Mouse (Mus musculus): ENCODE measurements around the gene Il34. TPM values are rescaled to one million over a fixed set of nuclear protein-coding genes. Genes with fewer than 3 reads are reported as not detected.

The Il34 gene
- total and polyA plus RNA-seq, 2 experiments from 2014 or later, result 8.8 to 11.4 TPM

GRCm38 (mm10) chr8:110720685-110721598 lies 84.8 kb downstream of the Il34 start, which contains the start of gene Mtss1l:
TSS of gene Mtss1l (plus strand) at chr8:110721476.
- no peaks in the 10 kb centered on the region for H3K9me3 ChIP-seq (ENCODE audit: low read length)
- peak within 1 kb of the TSS; percentile 81 for H3K4me2 ChIP-seq (ENCODE audit: low read depth, low read length)
- peak within 1 kb of the TSS; percentile 99 for H3K9ac ChIP-seq (replicated peaks; ENCODE audit: low read length)
- peaks cover 76% of the 10 kb centered on the region for H3K4me1 ChIP-seq (ENCODE audit: insufficient read depth, low read length)
- TF ChIP-seq CTCF (IDR thresholded peaks at IDR 0.05; ENCODE audit: low read depth), result peak; percentile 5; the same call in 1 of the 2 replicates
- H3K4me3 ChIP-seq (ENCODE audit: low read length), result peak within 1 kb of the TSS; percentile 90
- ATAC-seq (peak; percentile 66), DNase-seq (ENCODE audit: low spot score) (peak; percentile 94)
- peak within 1 kb of the TSS; percentile 98 for H3K27ac ChIP-seq
- no peaks in the 10 kb centered on the region for H3K36me3 ChIP-seq (ENCODE audit: insufficient read depth, low read length)
- H3K27me3 ChIP-seq (ENCODE audit: insufficient read depth, low read length), result no peaks in the 10 kb centered on the region
- WGBS, result 4% methylated on average over 64 of the region's 75 CpGs

DNA sequence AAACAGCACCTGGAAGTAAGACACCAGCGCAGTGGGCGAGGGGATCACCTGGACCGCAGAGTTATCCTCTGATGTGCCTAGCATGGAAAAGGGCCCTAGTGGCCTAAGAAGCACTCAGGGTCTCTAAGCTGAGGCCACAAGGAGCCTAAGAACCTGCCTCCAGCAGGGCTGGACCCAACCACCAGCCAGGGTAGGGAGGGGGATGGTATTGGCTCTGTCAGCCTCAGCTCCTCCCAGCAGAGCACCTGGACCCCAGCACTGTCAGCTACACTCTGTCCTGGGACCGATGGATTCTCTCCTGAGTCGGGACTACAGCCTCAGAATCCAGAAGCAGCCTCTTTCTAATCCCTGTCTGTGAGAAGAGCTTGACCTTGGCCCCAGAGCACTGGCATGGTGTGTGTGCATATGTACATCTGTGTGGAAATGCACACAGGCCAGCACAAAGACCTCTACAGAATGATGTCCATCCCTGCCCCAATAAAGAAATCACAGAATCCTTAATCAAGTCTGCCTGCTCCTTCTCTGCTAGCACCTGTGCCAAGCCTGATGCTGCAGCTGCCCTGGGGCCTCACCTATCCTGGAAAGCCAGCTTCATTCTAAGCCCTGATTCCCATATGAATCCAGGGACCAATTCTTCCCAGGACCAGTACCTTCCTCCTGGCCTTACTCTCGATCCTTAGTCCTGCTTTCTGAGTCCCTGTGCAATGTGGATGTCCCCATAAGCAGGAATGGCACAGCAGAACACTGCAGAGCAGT lies 85.6 kb downstream of the Il34 start:
- no peak for ATAC-seq

GRCm38 (mm10) chr8:110718969-110719670 lies 86.6 kb downstream of the Il34 start:
- TF ChIP-seq CTCF (IDR thresholded peaks at IDR 0.05; ENCODE audit: low read depth), result no peak; the same call in 1 of the 2 replicates
- WGBS, result 26% methylated on average over 12 of the region's 12 CpGs
- ATAC-seq (peak; percentile 33), DNase-seq (ENCODE audit: low spot score) (peak; percentile 78)
- 0 out of 2 replicates have a peak overlapping the region, but pooled peaks have one; percentile 81 for H3K4me2 ChIP-seq (ENCODE audit: low read depth, low read length)
- peak overlapping the region; percentile 98 for H3K27ac ChIP-seq
- peak overlapping the region; percentile 28; the same call in 1 of the 2 replicates for H3K9ac ChIP-seq (replicated peaks; ENCODE audit: low read length)
- no peaks in the 10 kb centered on the region for H3K9me3 ChIP-seq (ENCODE audit: low read length)
- H3K4me3 ChIP-seq (ENCODE audit: low read length), result no peak overlapping the region
- H3K36me3 ChIP-seq (ENCODE audit: insufficient read depth, low read length), result no peaks in the 10 kb centered on the region
- no peaks in the 10 kb centered on the region for H3K27me3 ChIP-seq (ENCODE audit: insufficient read depth, low read length)
- H3K4me1 ChIP-seq (ENCODE audit: insufficient read depth, low read length), result peaks cover 73% of the 10 kb centered on the region

More for the DNA sequence above, 85.6 kb downstream of the Il34 start:
- DNase-seq (ENCODE audit: low spot score), result no peak
- peak overlapping the region; percentile 90 for H3K4me3 ChIP-seq (ENCODE audit: low read length)
- no peak; the same call in 1 of the 2 replicates for TF ChIP-seq CTCF (IDR thresholded peaks at IDR 0.05; ENCODE audit: low read depth)
- 60% methylated on average over 6 of the region's 6 CpGs for WGBS
- peak overlapping the region; percentile 81 for H3K4me2 ChIP-seq (ENCODE audit: low read depth, low read length)
- peak overlapping the region; percentile 98 for H3K27ac ChIP-seq
- peaks cover 78% of the 10 kb centered on the region for H3K4me1 ChIP-seq (ENCODE audit: insufficient read depth, low read length)
- H3K9me3 ChIP-seq (ENCODE audit: low read length), result no peaks in the 10 kb centered on the region
- H3K36me3 ChIP-seq (ENCODE audit: insufficient read depth, low read length), result no peaks in the 10 kb centered on the region
- no peaks in the 10 kb centered on the region for H3K27me3 ChIP-seq (ENCODE audit: insufficient read depth, low read length)
- peak overlapping the region; percentile 99 for H3K9ac ChIP-seq (replicated peaks; ENCODE audit: low read length)

DNA sequence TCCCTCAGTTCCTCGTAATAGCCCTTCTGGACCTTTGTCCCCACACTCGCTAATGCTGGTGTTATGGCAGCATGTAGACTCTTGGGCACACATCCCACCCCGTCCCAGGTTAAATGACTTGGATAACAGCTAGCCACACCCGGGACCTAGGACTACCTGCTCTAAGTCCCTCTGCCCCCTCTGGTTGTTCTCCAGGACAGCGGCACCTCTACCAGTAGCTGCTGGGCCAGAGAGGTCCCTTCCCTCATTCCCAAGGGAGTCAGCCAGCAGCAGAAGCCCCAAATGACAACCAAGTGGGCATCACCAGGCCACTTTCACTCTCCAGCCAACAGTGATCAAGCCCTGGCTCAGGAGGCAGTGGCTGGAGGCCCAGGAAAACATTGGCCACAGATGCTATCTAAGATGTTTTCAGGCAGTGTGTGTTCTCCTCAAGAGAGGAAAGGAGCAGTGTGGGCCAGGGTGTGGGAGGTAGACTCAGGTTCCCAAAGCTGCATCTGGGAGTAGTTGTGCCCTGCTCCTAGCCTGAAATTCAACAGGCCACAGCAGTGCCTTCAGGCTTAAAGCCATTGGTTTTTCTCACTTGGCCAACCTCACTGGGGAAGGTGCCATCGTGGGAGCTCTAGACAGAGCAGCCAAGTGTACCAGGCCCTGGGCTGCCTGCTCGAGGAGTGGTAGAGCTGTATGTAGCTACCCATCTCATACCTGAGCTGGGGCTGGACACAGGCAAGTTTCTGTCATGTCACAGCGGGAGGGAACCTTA lies 87.3 kb downstream of the Il34 start:
- no peak for TF ChIP-seq CTCF (IDR thresholded peaks at IDR 0.05; ENCODE audit: low read depth)

GRCm38 (mm10) chr8:110717131-110717530 lies 88.6 kb downstream of the Il34 start:
- no peak for DNase-seq (ENCODE audit: low spot score)
- Histone ChIP-seq H3K27ac (peak overlapping the region; percentile 83), H3K27me3 (ENCODE audit: insufficient read depth, low read length) (no peaks in the 10 kb centered on the region), H3K36me3 (ENCODE audit: insufficient read depth, low read length) (peaks cover 11% of the 10 kb centered on the region), H3K4me2 (ENCODE audit: low read depth, low read length) (no peak overlapping the region), H3K9me3 (ENCODE audit: low read length) (no peaks in the 10 kb centered on the region), H3K9ac (replicated peaks; ENCODE audit: low read length) (no peak overlapping the region), H3K4me1 (ENCODE audit: insufficient read depth, low read length) (peaks cover 55% of the 10 kb centered on the region), H3K4me3 (ENCODE audit: low read length) (no peak overlapping the region)
- no peak for ATAC-seq
- TF ChIP-seq CTCF (IDR thresholded peaks at IDR 0.05; ENCODE audit: low read depth), result no peak
- WGBS, result 61% methylated on average over 7 of the region's 7 CpGs

More for the DNA sequence above, 87.3 kb downstream of the Il34 start:
- H3K9me3 ChIP-seq (ENCODE audit: low read length), result no peaks in the 10 kb centered on the region
- H3K36me3 ChIP-seq (ENCODE audit: insufficient read depth, low read length), result peaks cover 3% of the 10 kb centered on the region; the same call in 1 of the 2 replicates
- peak overlapping the region; percentile 98 for H3K27ac ChIP-seq
- DNase-seq (ENCODE audit: low spot score), result no peak
- 80% methylated on average over 8 of the region's 8 CpGs for WGBS
- 0 out of 2 replicates have a peak overlapping the region, but pooled peaks have one; percentile 28 for H3K9ac ChIP-seq (replicated peaks; ENCODE audit: low read length)
- H3K4me3 ChIP-seq (ENCODE audit: low read length), result no peak overlapping the region
- H3K27me3 ChIP-seq (ENCODE audit: insufficient read depth, low read length), result no peaks in the 10 kb centered on the region
- peaks cover 66% of the 10 kb centered on the region for H3K4me1 ChIP-seq (ENCODE audit: insufficient read depth, low read length)
- no peak overlapping the region for H3K4me2 ChIP-seq (ENCODE audit: low read depth, low read length)
- no peak for ATAC-seq

Data from hindbrain, postnatal 0 days (tissue).